Mouse (Mus musculus): ENCODE results near the gene Snx33.

GRCm38 (mm10) chr9:56871191-56871590 is 57.0 kb downstream of the Snx33 start:
- TF ChIP-seq HCFC1 (IDR thresholded peaks at IDR 0.05; ENCODE audit: low read depth, low read length) (no peak), CTCF (IDR thresholded peaks at IDR 0.05 in 2 of 3, conservative IDR thresholded peaks at IDR 0.05 in 1 of 3; ENCODE audit: control insufficient read depth in 1 of 3, insufficient read depth in 1 of 3, low read depth in 2 of 3, low read length in 3 of 3, poor library complexity in 1 of 3, severe bottlenecking in 1 of 3) (no peak), POLR2A (IDR thresholded peaks at IDR 0.05; ENCODE audit: control insufficient read depth in 1 of 2, insufficient read depth in 1 of 2, low read depth in 1 of 2, low read length in 2 of 2, poor library complexity in 1 of 2) (no peak), TCF12 (IDR thresholded peaks at IDR 0.05; ENCODE audit: low read depth, low read length) (no peak), E2F4 (IDR thresholded peaks at IDR 0.05; ENCODE audit: borderline replicate concordance, low read depth, low read length) (no peak), USF1 (IDR thresholded peaks at IDR 0.05; ENCODE audit: low read depth, low read length) (no peak), KAT2A (conservative IDR thresholded peaks at IDR 0.05; ENCODE audit: low read depth, low read length) (no peak), POLR2AphosphoS2 (IDR thresholded peaks at IDR 0.05; ENCODE audit: low read length) (no peak), UBTF (IDR thresholded peaks at IDR 0.05; ENCODE audit: borderline replicate concordance, insufficient read depth, low read depth, low read length) (no peak), JUND (IDR thresholded peaks at IDR 0.05; ENCODE audit: low read depth, low read length) (no peak)
